Mouse (Mus musculus): ENCODE measurements around the gene Rhot2.
A peak's percentile ranks its signal among the peaks of the same experiment; 100 is the strongest.

The Rhot2 gene

GRCm38 (mm10) chr17:25796211-25796771 is 48.4 kb downstream of the Rhot2 start:
- DNase-seq (ENCODE audit: low spot score in 2 of 2), result no peak

GRCm38 (mm10) chr17:25795609-25796092 is 49.0 kb downstream of the Rhot2 start, which contains the start of gene AC134908.4:
Gene AC134908.4 (minus strand): TSS chr17:25795659.
- no peak for DNase-seq (ENCODE audit: low spot score in 2 of 2)

GRCm38 (mm10) chr17:25794998-25795397 is 49.7 kb downstream of the Rhot2 start:
- DNase-seq (ENCODE audit: low spot score in 2 of 2), result no peak

DNA sequence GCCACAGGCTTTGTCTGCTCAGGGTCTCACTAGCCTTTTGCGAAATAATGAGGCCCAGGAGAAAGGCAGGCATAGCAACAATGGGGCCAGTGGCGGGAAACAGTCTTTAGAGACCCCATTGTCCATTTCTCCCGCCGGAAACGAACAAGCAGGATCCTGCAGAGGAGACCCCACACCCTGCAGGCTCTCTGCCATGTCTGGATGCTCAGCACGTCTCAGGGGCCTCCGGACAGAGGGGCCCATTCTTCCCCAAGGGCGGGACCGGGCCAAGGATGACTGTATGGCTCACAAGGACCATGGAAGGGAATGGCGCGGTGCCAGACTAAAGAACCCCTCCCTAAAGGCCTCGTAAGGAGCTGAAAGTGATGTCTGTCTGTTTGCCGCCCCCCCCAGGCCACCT is 50.5 kb downstream of the Rhot2 start:
- no peak for DNase-seq (ENCODE audit: low spot score in 2 of 2)

GRCm38 (mm10) chr17:25792615-25793014 is 52.0 kb downstream of the Rhot2 start, which contains the start of gene Fam173a:
Gene Fam173a (minus strand): TSS chr17:25792901.
- peak in 1 of 2 experiments; percentile 63 for DNase-seq (ENCODE audit: low spot score in 2 of 2)

- DNase-seq (ENCODE audit: low spot score in 2 of 2), result peak; percentile 79 to 90
Measured at GRCm38 (mm10) chr17:25791843-25792527, 52.7 kb downstream of the Rhot2 start.

GRCm38 (mm10) chr17:25791320-25791842 is 53.3 kb downstream of the Rhot2 start:
- DNase-seq (ENCODE audit: low spot score in 2 of 2), result no peak

Measured in cerebellum, postnatal 4 days (tissue).